Mouse (Mus musculus) embryonic stem cell, embryonic (primary cell): ENCODE results near the gene Ctnnd2.

Experiments
- CTCF ChIA-PET, 4 experiments: fragments of 300-600 bp in 2 of 4; fragments of 350-600 bp in 2 of 4; sonication (Branson Sonifier 250); formaldehyde crosslinking; loops; one replicate each; lab custom pipeline; 2022; ENCODE audit warnings: inconsistent platforms in 2 of 4; lab: Charles Lee
- POLR2A ChIA-PET, 4 experiments: fragments of 300-600 bp in 2 of 4; fragments of 350-600 bp in 2 of 4; sonication (Branson Sonifier 250); formaldehyde crosslinking; loops; one replicate each; lab custom pipeline; 2022; ENCODE audit warnings: antibody characterized with exemption in 4 of 4, inconsistent platforms in 1 of 4; lab: Charles Lee

Ctnnd2 gene

GRCm38 (mm10) chr15:30229112-30229511 lies 56.7 kb downstream of the Ctnnd2 start:
- CTCF ChIA-PET: no interaction called here
- POLR2A ChIA-PET: no interaction called here

- ChIA-PET POLR2A (no interaction called here), CTCF (no interaction called here)
Observed at GRCm38 (mm10) chr15:30235210-30236034, 63.0 kb downstream of the Ctnnd2 start.

GRCm38 (mm10) chr15:30240881-30241280 lies 68.5 kb downstream of the Ctnnd2 start:
- CTCF ChIA-PET: no interaction called here

GRCm38 (mm10) chr15:30268822-30269221 lies 96.4 kb downstream of the Ctnnd2 start:
- POLR2A ChIA-PET: interaction anchor here in 1 of 4 experiments (0.6 kb wide), 1 partner anchor 11 kb away, joined by 7 read pairs; no protein-coding TSS in a partner anchor
- CTCF ChIA-PET: no interaction called here

More at GRCm38 (mm10) chr15:30240881-30241280, 68.5 kb downstream of the Ctnnd2 start:
- POLR2A ChIA-PET: no interaction called here

- ChIA-PET CTCF (no interaction called here), POLR2A (interaction anchor here in 1 of 4 experiments (0.5 kb wide), 1 partner anchor 126 kb away, joined by 4 read pairs; no protein-coding TSS in a partner anchor)
Observed at GRCm38 (mm10) chr15:30271141-30271572, 98.8 kb downstream of the Ctnnd2 start.

- ChIA-PET POLR2A (no interaction called here), CTCF (no interaction called here)
Observed at GRCm38 (mm10) chr15:30272326-30272725, 99.9 kb downstream of the Ctnnd2 start.

GRCm38 (mm10) chr15:30275721-30276120 lies 103.3 kb downstream of the Ctnnd2 start:
- ChIA-PET CTCF (no interaction called here), POLR2A (no interaction called here)

- POLR2A ChIA-PET: no interaction called here
Observed at GRCm38 (mm10) chr15:30276691-30277090, 104.3 kb downstream of the Ctnnd2 start.

GRCm38 (mm10) chr15:30278610-30279009 lies 106.2 kb downstream of the Ctnnd2 start:
- ChIA-PET CTCF (no interaction called here), POLR2A (no interaction called here)

More at GRCm38 (mm10) chr15:30276691-30277090, 104.3 kb downstream of the Ctnnd2 start:
- CTCF ChIA-PET: no interaction called here

- CTCF ChIA-PET: no interaction called here
- POLR2A ChIA-PET: no interaction called here
Observed at GRCm38 (mm10) chr15:30285572-30286244, 113.3 kb downstream of the Ctnnd2 start.

GRCm38 (mm10) chr15:30286245-30286642 lies 113.9 kb downstream of the Ctnnd2 start:
- ChIA-PET CTCF (no interaction called here), POLR2A (no interaction called here)

- ChIA-PET CTCF (interaction anchor here (0.6 to 2.5 kb wide), 11 partner anchors 10 to 995 kb away, joined by 3 to 11 read pairs (median 4); no protein-coding TSS in a partner anchor), POLR2A (no interaction called here)
Observed at GRCm38 (mm10) chr15:30302824-30303223, 130.4 kb downstream of the Ctnnd2 start.

- CTCF ChIA-PET: interaction anchor here in 1 of 4 experiments (0.7 kb wide), 1 partner anchor 34 kb away, joined by 4 read pairs; no protein-coding TSS in a partner anchor
- POLR2A ChIA-PET: no interaction called here
Observed at GRCm38 (mm10) chr15:30306437-30306836, 134.0 kb downstream of the Ctnnd2 start.

- CTCF ChIA-PET: no interaction called here
- POLR2A ChIA-PET: interaction anchor here in 1 of 4 experiments (0.7 kb wide), 1 partner anchor 730 kb away, joined by 3 read pairs; no protein-coding TSS in a partner anchor
Observed at GRCm38 (mm10) chr15:30322543-30322942, 150.2 kb downstream of the Ctnnd2 start.

GRCm38 (mm10) chr15:30333336-30334310 lies 161.2 kb downstream of the Ctnnd2 start:
- CTCF ChIA-PET: no interaction called here
- POLR2A ChIA-PET: no interaction called here

GRCm38 (mm10) chr15:30338585-30339197 lies 166.3 kb downstream of the Ctnnd2 start:
- CTCF ChIA-PET: no interaction called here
- POLR2A ChIA-PET: no interaction called here

GRCm38 (mm10) chr15:30345754-30346153 lies 173.4 kb downstream of the Ctnnd2 start:
- CTCF ChIA-PET: interaction anchor here in 1 of 4 experiments (0.6 kb wide), 1 partner anchor 1047 kb away, joined by 3 read pairs; no protein-coding TSS in a partner anchor
- POLR2A ChIA-PET: no interaction called here

GRCm38 (mm10) chr15:30364491-30364890 lies 192.1 kb downstream of the Ctnnd2 start:
- CTCF ChIA-PET: no interaction called here
- POLR2A ChIA-PET: no interaction called here
